Mouse (Mus musculus) ES-Bruce4 (cell line): ENCODE data around the gene Hyal1.

ENCODE experiments used
- CTCF ChIP-seq: IDR thresholded peaks from one replicate; pipeline ENCODE4 v1.8.1; 2011; ENCODE audit warnings: low read depth, low read length
- EP300 ChIP-seq: IDR thresholded peaks from 2 replicates; pipeline ENCODE4 v1.6.1; 2011; ENCODE audit warnings: low read depth, low read length; ENCODE audit not compliant: insufficient read depth
- POLR2A ChIP-seq: IDR thresholded peaks from one replicate; pipeline ENCODE4 v1.8.1; 2011; ENCODE audit warnings: low read length; ENCODE audit not compliant: insufficient read depth

DNA sequence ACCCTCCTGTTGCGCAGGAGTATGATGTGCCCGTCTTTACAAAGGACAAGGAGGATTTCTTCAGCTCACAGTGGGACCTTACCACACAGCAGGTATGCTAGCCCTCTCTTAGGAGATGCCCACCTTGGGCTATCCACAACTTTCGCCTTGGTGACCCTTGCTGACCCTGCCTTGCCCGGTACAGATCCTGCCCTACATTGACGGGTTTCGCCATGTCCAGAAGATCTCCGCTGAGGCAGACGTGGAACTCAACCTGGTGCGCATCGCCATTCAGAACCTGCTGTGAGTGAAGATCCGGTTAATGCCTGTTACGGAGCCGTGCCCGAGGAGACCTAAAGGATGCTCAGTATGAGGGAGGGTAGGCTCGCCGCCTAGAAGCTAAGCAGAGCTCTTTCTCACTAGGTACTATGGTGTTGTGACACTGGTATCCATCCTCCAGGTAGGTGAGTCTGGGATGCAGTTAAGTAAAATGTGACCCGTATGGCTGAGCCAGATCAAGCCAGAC, 32.5 kb upstream of the Hyal1 start:
- TF ChIP-seq CTCF: no peak
- TF ChIP-seq EP300: no peak
- no peak for TF ChIP-seq POLR2A
